Mouse (Mus musculus) left cerebral cortex, postnatal 36 days (tissue): ENCODE data around the gene Vmn1r72. TPM values are rescaled to one million over a fixed set of nuclear protein-coding genes. Genes with fewer than 3 reads are reported as not detected.
"Not testable (repeated sequence)": the region's sequence is repeated elsewhere in the genome, so short reads cannot be mapped to it uniquely, and the experiment has no call there.

ENCODE experiments used
- DNase-seq, 2 experiments: peaks; one replicate each; pipeline ENCODE4 v3.0.0; 2021 to 2022; ENCODE audit warnings: low spot score in 2 of 2, mixed read lengths in 1 of 2
- intact Hi-C: fragments of 180-260 bp; cut with DNase I; formaldehyde crosslinking; loops from one replicate; pipeline ENCODE4 v1.15.1; 2025
- total RNA-seq, 2 experiments: library from RNA; stranded (reverse); gene quantifications; 2 replicates each; pipeline ENCODE4 v1.2.3; 2021

The Vmn1r72 gene
- total RNA-seq, result not detected

DNA sequence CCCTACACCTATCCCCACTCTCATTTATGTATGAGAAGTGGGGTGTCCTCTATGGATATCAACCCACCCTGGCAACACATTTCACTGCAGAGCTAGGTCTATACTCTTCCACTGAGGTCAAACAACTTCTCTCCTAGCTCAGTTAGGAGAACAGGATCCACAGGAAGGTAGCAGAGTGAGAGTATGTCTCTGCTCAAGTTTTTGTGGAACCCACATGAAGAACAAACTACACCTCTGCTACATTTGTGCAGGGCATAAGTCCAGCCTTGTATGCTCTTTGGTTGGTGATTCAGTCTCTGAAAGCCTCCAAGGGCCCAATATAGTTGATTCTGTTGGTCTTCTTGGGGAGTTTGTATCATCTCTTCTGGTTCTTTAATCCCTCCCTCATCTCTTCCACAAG, at the start of gene Vmn1r72:
Gene Vmn1r72 (minus strand): TSS at position 101 of the 400 bp plus-strand sequence.
- intact Hi-C loops, DNase-seq: not testable (repeated sequence)

DNA sequence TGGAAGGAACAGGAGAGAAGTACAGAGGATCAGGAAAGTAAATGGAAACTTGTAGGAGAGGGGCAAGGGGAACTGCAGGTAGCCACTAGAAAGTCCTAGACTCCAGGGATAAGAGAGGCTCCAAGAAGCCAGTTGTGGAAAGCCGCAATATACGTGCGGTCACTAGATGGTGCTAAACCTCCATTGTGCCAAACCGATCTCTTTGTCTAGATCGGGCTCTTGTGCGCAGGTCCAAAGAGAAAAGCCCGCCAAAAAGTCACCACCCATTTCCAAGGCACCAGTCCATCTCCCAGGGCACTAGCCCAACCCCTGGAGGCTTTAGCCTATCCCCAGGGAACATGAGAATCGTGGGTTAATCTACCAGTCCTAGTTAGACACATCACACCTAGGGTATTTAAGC, 62.9 kb downstream of the Vmn1r72 start:
- not testable (repeated sequence) for DNase-seq

More for the DNA sequence above, 62.9 kb downstream of the Vmn1r72 start:
- intact Hi-C loops, result not testable (repeated sequence)

Other genes starting within 250 kb of the Vmn1r72 start
- not detected for gene Zscan4-ps2, start 165.8 kb downstream of the Vmn1r72 start, total RNA-seq
- gene Zscan4-ps3, start 70.8 kb downstream of the Vmn1r72 start, total RNA-seq, result not detected
- gene Vmn1r73, start 50.1 kb upstream of the Vmn1r72 start, total RNA-seq, result not detected
- not detected for gene Vmn1r74, start 153.8 kb upstream of the Vmn1r72 start, total RNA-seq
- not detected for gene Vmn1r75, start 194.5 kb upstream of the Vmn1r72 start, total RNA-seq